Mouse (Mus musculus) kidney, postnatal 0 days (tissue): ENCODE data around the gene Nrxn3. TPM values are rescaled to one million over a fixed set of nuclear protein-coding genes. Genes with fewer than 3 reads are reported as not detected.

Experiments
- ATAC-seq: fragments of 200-750 bp; cut with Nextera tagmentation; replicated peaks from 2 replicates; pipeline ENCODE4 v1.8.0; 2017; ENCODE audit warnings: low read depth, moderate number of reproducible peaks, moderate TSS enrichment, moderate library complexity; ENCODE audit not compliant: low FRiP score
- DNase-seq: peaks from one replicate; pipeline ENCODE4 v3.0.0-alpha.2; 2016; ENCODE audit warnings: low spot score
- H3K27ac ChIP-seq: fragments of 300-500 bp; sonication (generic); 2 replicates; pipeline ENCODE4 v1.5.1; 2014; ENCODE audit warnings: mild to moderate bottlenecking
- H3K27me3 ChIP-seq: fragments of 300-500 bp; sonication (generic); 2 replicates; pipeline ENCODE4 v1.6.1; 2014; ENCODE audit warnings: low read length, mixed read lengths; ENCODE audit not compliant: insufficient read depth
- H3K36me3 ChIP-seq: fragments of 300-500 bp; sonication (generic); 2 replicates; pipeline ENCODE4 v1.6.1; 2014; ENCODE audit warnings: low read length, mixed read lengths; ENCODE audit not compliant: insufficient read depth
- H3K4me1 ChIP-seq: fragments of 300-500 bp; sonication (generic); replicated peaks from 2 replicates; pipeline ENCODE4 v1.6.1; 2014; ENCODE audit warnings: antibody characterized with exemption, low read length, mixed read lengths; ENCODE audit not compliant: insufficient read depth
- H3K4me2 ChIP-seq: fragments of 300-500 bp; sonication (generic); 2 replicates; pipeline ENCODE4 v1.6.1; 2014; ENCODE audit warnings: mild to moderate bottlenecking, low read length, moderate library complexity, mixed read lengths
- H3K4me3 ChIP-seq: fragments of 300-500 bp; sonication (generic); replicated peaks from 2 replicates; pipeline ENCODE4 v1.5.1; 2014; ENCODE audit warnings: low read depth, low read length
- H3K9ac ChIP-seq: fragments of 300-500 bp; sonication (generic); 2 replicates; pipeline ENCODE4 v1.6.1; 2014; ENCODE audit warnings: low read depth, low read length
- H3K9me3 ChIP-seq: fragments of 300-500 bp; sonication (generic); replicated peaks from 2 replicates; pipeline ENCODE4 v1.6.1; 2016; ENCODE audit warnings: low read length, inconsistent platforms, mixed read lengths
- CTCF ChIP-seq: IDR thresholded peaks from 2 replicates; pipeline ENCODE4 v1.5.1; 2016; ENCODE audit warnings: antibody characterized with exemption, low read depth, mild to moderate bottlenecking, moderate library complexity
- WGBS: fragments of 180-500 bp; shearing (Covaris S2); extraction: QIAGEN DNeasy Blood & Tissue Kit; methylation state at CpG from one replicate; pipeline ENCODE4 v1.1.7; 2014; 5-methylcytosine and 5-hydroxymethylcytosine counted together
- polyA plus RNA-seq: library from polyadenylated mRNA; unstranded; fragments of >200 nt; fragmentation: Nextera tagmentation; extraction: Ambion mirVana; gene quantifications from 2 replicates; pipeline ENCODE4 v1.2.1, GENCODE M21; 2015

Nrxn3 gene
- polyA plus RNA-seq, 1 experiment from 2014 or later = 3.0 TPM

DNA sequence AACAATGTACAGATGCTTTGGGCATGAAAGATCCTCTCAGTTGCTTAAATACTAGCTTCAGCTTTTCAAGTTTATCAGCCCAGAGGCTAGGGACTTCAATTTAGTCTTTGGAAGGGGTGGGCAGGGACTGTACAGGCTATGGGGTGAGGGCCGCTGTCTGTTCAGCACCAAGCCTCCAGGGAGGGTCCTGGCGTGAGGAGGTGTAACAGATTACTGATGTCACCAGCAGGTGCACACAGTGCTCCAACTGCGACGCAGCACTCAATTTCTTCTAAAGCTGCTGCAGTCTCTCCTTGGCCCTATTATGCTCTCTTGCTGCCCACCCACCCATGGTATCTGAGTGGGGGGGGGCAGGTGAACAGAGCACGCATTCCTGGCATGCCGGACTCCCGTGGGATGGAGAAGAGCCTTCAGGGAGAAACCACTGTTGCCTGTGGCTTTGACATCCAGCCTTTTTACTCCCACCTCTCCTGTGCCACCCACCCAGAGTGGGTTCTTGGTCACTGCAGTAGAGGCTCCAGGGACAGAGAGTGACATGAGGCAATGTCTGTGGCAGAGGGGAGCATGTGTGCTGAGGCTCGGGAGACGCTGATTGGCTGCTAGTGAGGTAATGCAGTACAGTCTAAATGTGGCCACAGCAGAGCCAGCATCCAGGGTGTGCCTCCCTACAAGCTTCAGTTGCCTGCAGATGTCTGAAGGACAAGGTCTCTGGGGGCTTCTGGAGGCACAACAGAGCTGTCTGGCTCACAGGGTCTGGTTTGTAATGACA, 406.6 kb downstream of the Nrxn3 start:
- Histone ChIP-seq H3K4me1 (no peaks in the 10 kb centered on the region), H3K9ac (no peak overlapping the region), H3K27me3 (no peaks in the 10 kb centered on the region), H3K27ac (no peak overlapping the region), H3K4me3 (no peak overlapping the region), H3K9me3 (no peaks in the 10 kb centered on the region), H3K4me2 (no peak overlapping the region), H3K36me3 (no peaks in the 10 kb centered on the region)
- ATAC-seq (no peak), DNase-seq (no peak)
- TF ChIP-seq CTCF = no peak
- 62% methylated on average over 9 of the region's 9 CpGs for WGBS

GRCm38 (mm10) chr12:89134333-89134732, 411.7 kb downstream of the Nrxn3 start:
- peak; percentile 12 for DNase-seq

GRCm38 (mm10) chr12:89134774-89135307, 412.2 kb downstream of the Nrxn3 start:
- no peak for ATAC-seq
- no peak for TF ChIP-seq CTCF

More at GRCm38 (mm10) chr12:89134333-89134732, 411.7 kb downstream of the Nrxn3 start:
- H3K36me3 ChIP-seq = no peaks in the 10 kb centered on the region
- TF ChIP-seq CTCF = peak; percentile 65
- no peaks in the 10 kb centered on the region for H3K27me3 ChIP-seq
- H3K9ac ChIP-seq = no peak overlapping the region
- H3K4me3 ChIP-seq = no peak overlapping the region
- no peaks in the 10 kb centered on the region for H3K4me1 ChIP-seq
- no peak overlapping the region for H3K27ac ChIP-seq
- H3K9me3 ChIP-seq = no peaks in the 10 kb centered on the region
- H3K4me2 ChIP-seq = no peak overlapping the region
- WGBS = 72% methylated on average over 2 of the region's 2 CpGs
- ATAC-seq = no peak

GRCm38 (mm10) chr12:89148974-89149411, 426.3 kb downstream of the Nrxn3 start:
- Histone ChIP-seq H3K27ac (no peak overlapping the region), H3K9ac (no peak overlapping the region), H3K4me2 (no peak overlapping the region), H3K36me3 (no peaks in the 10 kb centered on the region), H3K4me1 (no peaks in the 10 kb centered on the region), H3K4me3 (no peak overlapping the region), H3K9me3 (no peaks in the 10 kb centered on the region), H3K27me3 (no peaks in the 10 kb centered on the region)
- TF ChIP-seq CTCF = no peak
- ATAC-seq (no peak), DNase-seq (no peak)
- WGBS = 19% methylated on average over 3 of the region's 3 CpGs

More at GRCm38 (mm10) chr12:89134774-89135307, 412.2 kb downstream of the Nrxn3 start:
- H3K9ac ChIP-seq = no peak overlapping the region
- no peaks in the 10 kb centered on the region for H3K4me1 ChIP-seq
- H3K27ac ChIP-seq = no peak overlapping the region
- H3K36me3 ChIP-seq = no peaks in the 10 kb centered on the region
- no peak for DNase-seq
- H3K9me3 ChIP-seq = no peaks in the 10 kb centered on the region
- no peaks in the 10 kb centered on the region for H3K27me3 ChIP-seq
- no peak overlapping the region for H3K4me2 ChIP-seq
- no peak overlapping the region for H3K4me3 ChIP-seq
- 76% methylated on average over 8 of the region's 8 CpGs for WGBS

GRCm38 (mm10) chr12:89149455-89149854, 426.8 kb downstream of the Nrxn3 start:
- Histone ChIP-seq H3K9me3 (no peaks in the 10 kb centered on the region), H3K27me3 (no peaks in the 10 kb centered on the region), H3K9ac (no peak overlapping the region), H3K4me2 (no peak overlapping the region), H3K36me3 (no peaks in the 10 kb centered on the region), H3K27ac (no peak overlapping the region), H3K4me3 (no peak overlapping the region), H3K4me1 (no peaks in the 10 kb centered on the region)
- DNase-seq (no peak), ATAC-seq (no peak)
- 56% methylated on average over 2 of the region's 2 CpGs for WGBS
- no peak for TF ChIP-seq CTCF

GRCm38 (mm10) chr12:89156086-89156757, 433.5 kb downstream of the Nrxn3 start:
- no peak for TF ChIP-seq CTCF
- H3K4me1 ChIP-seq = no peaks in the 10 kb centered on the region
- H3K27ac ChIP-seq = no peak overlapping the region
- H3K9me3 ChIP-seq = no peaks in the 10 kb centered on the region
- no peaks in the 10 kb centered on the region for H3K36me3 ChIP-seq
- H3K27me3 ChIP-seq = no peaks in the 10 kb centered on the region
- WGBS = 58% methylated on average over 9 of the region's 9 CpGs
- no peak overlapping the region for H3K9ac ChIP-seq
- H3K4me3 ChIP-seq = no peak overlapping the region
- DNase-seq = peak; percentile 51
- ATAC-seq = no peak
- no peak overlapping the region for H3K4me2 ChIP-seq
